Mouse (Mus musculus) bone marrow, adult 2 months (tissue): Measurements from ENCODE around the gene Lpar2.

Experiments
- CTCF ChIP-seq: fragments of 200-500 bp; IDR thresholded peaks from 2 replicates; pipeline ENCODE4 v1.5.1; 2011; ENCODE audit warnings: low read length, control low read depth; ENCODE audit not compliant: control insufficient read depth, insufficient read depth
- POLR2A ChIP-seq: fragments of 200-500 bp; IDR thresholded peaks from 2 replicates; pipeline ENCODE4 v1.6.1; 2011; ENCODE audit warnings: low read depth, mild to moderate bottlenecking, control low read depth, low read length, borderline replicate concordance; ENCODE audit not compliant: control insufficient read depth

- TF ChIP-seq CTCF, result no peak
- no peak for TF ChIP-seq POLR2A
Measured at GRCm38 (mm10) chr8:69847167-69848065, 25.2 kb downstream of the Lpar2 start.
